Mouse (Mus musculus) heart, embryonic 16.5 days (tissue): ENCODE results near the gene Tspan15. TPM values are rescaled to one million over a fixed set of nuclear protein-coding genes. Genes with fewer than 3 reads are reported as not detected.

Experiments
- ATAC-seq: fragments of 200-750 bp; cut with Nextera tagmentation; replicated peaks from 2 replicates; pipeline ENCODE4 v1.8.0; 2017; ENCODE audit warnings: moderate number of reproducible peaks; ENCODE audit not compliant: insufficient read depth, low FRiP score; ENCODE audit errors: extremely low read depth
- H3K27ac ChIP-seq: fragments of 300-500 bp; sonication (generic); 2 replicates; pipeline ENCODE4 v1.5.1; 2014; ENCODE audit warnings: mild to moderate bottlenecking, low read length, control low read depth, moderate library complexity
- H3K27me3 ChIP-seq: fragments of 300-500 bp; sonication (generic); 2 replicates; pipeline ENCODE4 v1.6.1; 2014; ENCODE audit warnings: low read length, mixed read lengths; ENCODE audit not compliant: control insufficient read depth, insufficient read depth
- H3K36me3 ChIP-seq: fragments of 300-500 bp; sonication (generic); 2 replicates; pipeline ENCODE4 v1.6.1; 2014; ENCODE audit not compliant: control insufficient read depth, insufficient read depth
- H3K4me1 ChIP-seq: fragments of 300-500 bp; sonication (generic); 2 replicates; pipeline ENCODE4 v1.6.1; 2014; ENCODE audit warnings: low read length, mixed read lengths; ENCODE audit not compliant: control insufficient read depth, insufficient read depth
- H3K4me2 ChIP-seq: fragments of 300-500 bp; sonication (generic); 2 replicates; pipeline ENCODE4 v1.6.1; 2014; ENCODE audit warnings: low read depth, mild to moderate bottlenecking, control low read depth, low read length
- H3K4me3 ChIP-seq: fragments of 300-500 bp; sonication (generic); 2 replicates; pipeline ENCODE4 v1.5.1; 2014; ENCODE audit warnings: mild to moderate bottlenecking, control low read depth, low read length
- H3K9ac ChIP-seq: fragments of 300-500 bp; sonication (generic); 2 replicates; pipeline ENCODE4 v1.6.1; 2014; ENCODE audit warnings: low read length, control low read depth
- H3K9me3 ChIP-seq: fragments of 300-500 bp; sonication (generic); replicated peaks from 2 replicates; pipeline ENCODE4 v1.6.1; 2016; ENCODE audit warnings: low read length; ENCODE audit not compliant: control insufficient read depth
- WGBS: fragments of 180-500 bp; shearing (Covaris S2); extraction: QIAGEN DNeasy Blood & Tissue Kit; methylation state at CpG from one replicate; pipeline ENCODE4 v1.1.7; 2014; 5-methylcytosine and 5-hydroxymethylcytosine counted together
- polyA plus RNA-seq: library from polyadenylated mRNA; unstranded; fragments of >200 nt; fragmentation: Nextera tagmentation; extraction: Ambion mirVana; gene quantifications from 2 replicates; pipeline ENCODE4 v1.2.1, GENCODE M21; 2015

The Tspan15 gene
- polyA plus RNA-seq, 1 experiment from 2014 or later = 10.9 TPM

DNA sequence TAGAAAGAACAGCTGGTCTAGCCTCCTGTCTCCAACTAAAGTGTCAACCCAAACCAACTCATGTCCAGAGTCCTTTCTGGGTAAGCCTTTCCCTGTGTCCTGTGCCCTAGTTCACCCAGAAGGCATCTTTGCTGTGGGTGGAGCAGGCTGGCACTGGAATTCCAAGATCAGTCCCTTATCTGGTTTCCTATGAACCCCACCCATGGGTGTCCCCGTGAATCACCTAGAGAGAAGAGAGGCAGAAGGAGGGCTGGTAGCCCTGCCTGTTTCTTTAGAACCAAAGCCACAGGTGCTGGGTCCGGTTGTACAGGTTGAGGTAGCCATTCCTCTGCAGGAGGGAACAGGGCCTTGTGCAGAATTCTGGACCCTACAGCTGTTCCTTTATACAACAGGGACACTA is 9.4 kb downstream of the Tspan15 start:
- H3K36me3 ChIP-seq = no peaks in the 10 kb centered on the region
- H3K9me3 ChIP-seq = no peaks in the 10 kb centered on the region
- no peak overlapping the region for H3K4me3 ChIP-seq
- no peak overlapping the region for H3K27ac ChIP-seq
- no peak for ATAC-seq
- no peak overlapping the region for H3K9ac ChIP-seq
- no peaks in the 10 kb centered on the region for H3K27me3 ChIP-seq
- WGBS = 57% methylated on average over 2 of the region's 2 CpGs
- no peak overlapping the region for H3K4me2 ChIP-seq
- H3K4me1 ChIP-seq = no peaks in the 10 kb centered on the region

DNA sequence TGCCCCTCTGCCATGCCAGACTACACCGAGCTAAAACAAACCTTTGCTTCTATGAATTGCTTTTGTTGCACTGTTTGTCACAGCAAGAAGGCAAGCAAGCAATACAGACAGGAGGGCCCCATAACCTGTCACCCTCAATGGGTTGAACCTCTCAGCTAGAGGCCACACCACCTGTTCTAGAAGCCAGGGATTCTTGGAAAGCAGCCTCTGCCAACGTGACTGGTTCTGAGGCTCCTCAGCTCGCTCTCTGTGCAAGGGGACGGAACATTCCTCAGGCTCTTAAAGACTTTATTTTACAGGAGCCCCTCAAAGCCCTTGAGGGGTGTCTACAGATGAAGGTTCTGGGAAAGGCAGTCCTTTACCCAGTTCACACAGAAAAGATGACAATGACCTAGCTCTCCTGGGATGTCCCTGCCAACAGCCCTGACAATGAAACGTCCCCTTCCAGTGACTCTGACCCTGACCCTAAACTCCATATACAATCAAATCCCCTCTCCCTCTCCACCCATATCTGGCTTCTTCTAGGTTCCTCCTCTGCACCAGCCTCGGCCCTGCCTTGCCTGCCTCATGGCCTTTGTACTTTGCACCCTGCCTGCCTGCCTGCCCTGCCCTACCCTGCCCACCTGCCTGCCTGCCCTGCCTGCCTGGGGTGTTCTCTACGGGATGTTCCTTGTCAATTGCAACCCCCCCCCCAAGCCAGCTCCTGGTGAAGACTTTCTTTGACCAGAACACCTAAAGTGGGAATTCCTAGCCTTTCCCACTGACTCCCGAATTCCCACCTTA is 10.1 kb downstream of the Tspan15 start:
- WGBS = 67% methylated on average over 8 of the region's 8 CpGs
- Histone ChIP-seq H3K36me3 (no peaks in the 10 kb centered on the region), H3K27ac (no peak overlapping the region), H3K9me3 (no peaks in the 10 kb centered on the region), H3K4me3 (no peak overlapping the region), H3K9ac (no peak overlapping the region), H3K27me3 (no peaks in the 10 kb centered on the region), H3K4me2 (no peak overlapping the region), H3K4me1 (no peaks in the 10 kb centered on the region)
- no peak for ATAC-seq

DNA sequence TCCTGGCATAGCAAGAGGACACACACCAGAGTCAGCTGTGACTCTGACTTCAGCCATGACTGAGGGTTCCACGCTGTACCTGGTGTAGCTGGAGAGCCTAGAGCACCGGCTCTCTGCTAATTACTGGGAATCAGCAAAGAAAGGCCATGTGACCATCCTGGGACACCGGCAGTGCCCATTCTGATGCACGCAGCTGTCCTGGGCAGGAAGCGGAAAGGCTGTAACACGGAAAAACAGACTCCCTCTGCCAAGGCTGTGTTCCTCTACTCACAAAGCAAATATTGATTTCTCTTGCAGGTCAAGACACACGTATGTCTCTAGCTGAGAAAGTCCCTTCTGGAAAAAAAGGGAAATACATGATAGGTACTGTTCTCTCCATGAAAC is 12.3 kb downstream of the Tspan15 start:
- no peaks in the 10 kb centered on the region for H3K36me3 ChIP-seq
- WGBS = 65% methylated on average over 7 of the region's 7 CpGs
- no peak overlapping the region for H3K4me2 ChIP-seq
- H3K27me3 ChIP-seq = no peaks in the 10 kb centered on the region
- no peak overlapping the region for H3K9ac ChIP-seq
- H3K27ac ChIP-seq = no peak overlapping the region
- ATAC-seq = no peak
- H3K9me3 ChIP-seq = no peaks in the 10 kb centered on the region
- no peaks in the 10 kb centered on the region for H3K4me1 ChIP-seq
- no peak overlapping the region for H3K4me3 ChIP-seq

DNA sequence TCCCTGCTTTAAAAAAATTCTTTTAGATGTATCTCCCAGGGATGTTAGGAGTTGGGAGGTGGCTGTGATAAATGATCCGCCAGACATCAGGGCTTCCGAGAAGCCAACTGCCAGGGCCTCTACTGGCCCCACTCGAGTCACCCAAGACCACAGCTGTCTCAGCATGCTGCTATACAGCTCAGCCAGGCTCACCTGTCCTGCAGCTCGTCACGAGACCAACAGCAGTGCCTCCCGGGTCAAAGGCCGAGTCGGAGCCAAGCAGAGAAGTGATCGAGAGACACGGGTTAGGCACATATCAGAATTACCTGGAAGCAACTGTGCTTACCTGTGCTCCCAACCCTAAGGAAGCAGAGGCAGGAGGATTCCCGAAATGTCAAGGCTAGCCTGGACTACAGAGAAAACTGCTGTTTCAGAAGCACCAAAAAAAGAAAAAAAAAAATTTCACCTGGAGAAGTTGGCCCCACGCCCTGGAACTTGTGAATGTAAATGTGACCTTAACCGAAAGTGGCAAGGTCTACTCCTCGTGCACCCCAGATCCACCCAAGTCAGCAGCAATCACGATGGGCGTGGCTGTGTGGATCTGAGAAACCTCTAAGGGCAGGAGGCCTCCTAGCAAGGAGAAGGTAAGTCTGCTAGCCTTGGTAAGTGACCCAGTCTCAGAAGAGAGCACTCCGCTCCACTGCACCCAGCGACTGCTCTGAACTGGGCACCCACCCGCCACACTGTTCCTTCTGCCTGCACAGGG is 12.8 kb downstream of the Tspan15 start:
- no peak for ATAC-seq
- H3K4me1 ChIP-seq = no peaks in the 10 kb centered on the region
- no peaks in the 10 kb centered on the region for H3K9me3 ChIP-seq
- no peak overlapping the region for H3K4me3 ChIP-seq
- H3K27ac ChIP-seq = no peak overlapping the region; the same call in 1 of the 2 replicates
- WGBS = 82% methylated on average over 19 of the region's 19 CpGs
- H3K4me2 ChIP-seq = no peak overlapping the region
- H3K36me3 ChIP-seq = no peaks in the 10 kb centered on the region
- H3K9ac ChIP-seq = no peak overlapping the region
- H3K27me3 ChIP-seq = no peaks in the 10 kb centered on the region

DNA sequence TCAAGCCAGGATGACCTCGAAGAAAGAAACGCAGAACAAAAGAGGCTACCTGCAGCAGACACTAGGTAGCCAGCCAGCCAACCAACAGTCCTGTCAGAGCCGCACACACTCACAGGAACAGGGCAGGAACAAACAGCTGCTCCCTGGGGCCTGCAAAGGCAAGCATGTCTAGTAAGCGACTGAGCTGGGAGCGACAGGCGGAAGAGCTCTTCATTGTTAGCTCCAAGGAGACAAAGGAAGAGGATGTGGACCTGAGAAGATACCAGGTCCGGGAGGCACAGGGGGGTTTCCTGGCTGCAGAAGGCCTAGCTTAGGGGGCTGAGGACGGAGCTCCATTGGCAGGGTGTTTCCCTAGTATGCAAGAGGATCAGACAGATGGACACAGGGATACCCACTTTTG is 13.9 kb downstream of the Tspan15 start:
- H3K36me3 ChIP-seq = no peaks in the 10 kb centered on the region
- H3K4me1 ChIP-seq = no peaks in the 10 kb centered on the region
- H3K4me3 ChIP-seq = no peak overlapping the region
- no peaks in the 10 kb centered on the region for H3K9me3 ChIP-seq
- H3K4me2 ChIP-seq = no peak overlapping the region
- H3K27ac ChIP-seq = peak overlapping the region; percentile 50
- H3K27me3 ChIP-seq = no peaks in the 10 kb centered on the region
- 64% methylated on average over 8 of the region's 8 CpGs for WGBS
- H3K9ac ChIP-seq = no peak overlapping the region
- ATAC-seq = peak; percentile 30; the same call in 1 of the 2 replicates

DNA sequence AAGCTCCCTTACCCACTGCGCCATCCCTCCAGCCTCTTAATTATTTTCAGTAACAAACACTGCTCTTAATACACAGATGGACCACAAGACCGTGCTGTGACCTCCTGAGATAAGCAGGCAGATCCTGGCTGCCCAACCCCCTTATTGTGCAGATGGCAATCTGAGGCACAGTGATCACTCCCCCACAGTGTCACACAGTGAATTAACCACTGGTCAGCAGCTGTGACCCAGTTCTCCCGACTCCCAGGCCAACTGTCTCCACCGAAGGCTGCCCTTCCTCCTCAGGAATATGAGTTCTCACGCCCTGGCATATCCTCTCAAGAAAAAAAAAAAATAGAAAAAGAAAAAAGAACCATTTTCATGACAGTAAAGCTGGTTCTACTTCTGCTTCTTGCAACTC is 14.5 kb downstream of the Tspan15 start:
- 56% methylated on average over 5 of the region's 5 CpGs for WGBS
- 0 out of 2 replicates have a peak, but pooled peaks have one; percentile 25 for ATAC-seq
- H3K27ac ChIP-seq = peak overlapping the region; percentile 50
- H3K4me1 ChIP-seq = no peaks in the 10 kb centered on the region
- no peaks in the 10 kb centered on the region for H3K9me3 ChIP-seq
- no peaks in the 10 kb centered on the region for H3K36me3 ChIP-seq
- H3K4me2 ChIP-seq = no peak overlapping the region
- H3K27me3 ChIP-seq = no peaks in the 10 kb centered on the region
- no peak overlapping the region for H3K4me3 ChIP-seq
- no peak overlapping the region for H3K9ac ChIP-seq

DNA sequence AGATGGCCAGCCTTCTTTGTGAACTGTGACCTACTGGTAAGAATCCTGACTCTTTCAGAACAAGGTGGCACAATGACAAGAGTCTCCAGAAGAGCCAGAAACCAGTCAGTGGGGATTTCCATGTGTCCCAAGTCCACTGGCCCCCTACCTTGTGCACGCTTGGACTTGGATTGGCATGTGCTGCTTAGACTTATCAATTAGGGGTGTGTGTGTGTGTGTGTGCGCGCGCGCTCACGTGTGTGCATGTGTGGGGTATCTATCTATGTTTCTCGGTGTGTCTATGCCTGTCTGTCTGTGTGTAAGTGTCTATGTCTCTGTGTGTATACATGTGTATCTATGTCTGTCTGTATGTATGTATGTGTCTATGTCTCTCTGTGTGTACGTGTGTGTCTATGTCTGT is 15.4 kb downstream of the Tspan15 start:
- 94% methylated on average over 8 of the region's 8 CpGs for WGBS
- H3K27ac ChIP-seq = no peak overlapping the region
- no peak overlapping the region for H3K4me2 ChIP-seq
- no peaks in the 10 kb centered on the region for H3K27me3 ChIP-seq
- no peak overlapping the region for H3K9ac ChIP-seq
- H3K4me1 ChIP-seq = no peaks in the 10 kb centered on the region
- no peaks in the 10 kb centered on the region for H3K36me3 ChIP-seq
- no peak for ATAC-seq
- H3K4me3 ChIP-seq = no peak overlapping the region
- H3K9me3 ChIP-seq = no peaks in the 10 kb centered on the region

DNA sequence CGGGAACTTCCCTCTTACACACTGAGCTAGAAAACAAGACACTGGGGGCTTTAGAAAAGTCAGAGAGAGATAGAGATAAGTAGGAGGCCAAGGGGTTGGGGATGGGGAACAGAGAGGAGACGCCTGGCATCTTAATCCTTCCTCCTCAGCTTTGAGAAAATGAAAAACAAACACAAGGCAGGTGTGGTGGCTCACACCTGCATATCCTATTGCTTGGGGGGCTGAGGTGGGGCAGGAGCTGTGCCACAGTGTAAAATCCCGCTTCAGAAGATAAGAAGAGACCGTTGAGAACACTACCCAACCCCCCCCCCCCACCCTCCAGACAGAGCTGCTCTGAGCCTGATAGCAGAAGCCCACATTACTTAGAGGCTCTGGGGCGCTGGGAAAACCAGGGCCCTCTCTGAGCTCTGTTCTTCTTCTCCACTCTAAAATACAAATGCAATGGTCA is 15.9 kb downstream of the Tspan15 start:
- no peak overlapping the region for H3K27ac ChIP-seq
- H3K27me3 ChIP-seq = no peaks in the 10 kb centered on the region
- H3K9me3 ChIP-seq = no peaks in the 10 kb centered on the region
- no peaks in the 10 kb centered on the region for H3K36me3 ChIP-seq
- WGBS = 21% methylated on average over 5 of the region's 5 CpGs
- no peak overlapping the region for H3K9ac ChIP-seq
- no peak overlapping the region for H3K4me2 ChIP-seq
- H3K4me3 ChIP-seq = no peak overlapping the region
- no peaks in the 10 kb centered on the region for H3K4me1 ChIP-seq
- peak; percentile 59; the same call in 1 of the 2 replicates for ATAC-seq

DNA sequence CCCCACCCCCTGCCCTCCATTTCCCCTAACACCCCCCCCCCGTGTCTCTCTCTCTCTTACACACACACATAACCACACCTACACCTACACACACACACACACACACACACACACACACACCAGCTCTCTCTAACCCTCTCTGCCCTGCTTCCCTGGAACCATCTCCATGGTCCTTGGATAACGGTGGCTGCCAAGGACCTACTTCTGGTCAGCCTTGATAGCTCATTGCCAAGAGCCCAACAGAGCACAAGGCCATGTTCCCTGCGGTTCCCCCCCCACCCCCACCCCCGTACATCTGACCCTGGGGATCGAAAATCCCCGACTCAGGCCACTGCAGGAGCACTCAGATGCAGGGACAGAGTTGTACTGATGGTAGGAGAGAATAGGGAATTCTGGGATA is 19.7 kb downstream of the Tspan15 start:
- Histone ChIP-seq H3K9me3 (no peaks in the 10 kb centered on the region), H3K4me2 (no peak overlapping the region), H3K9ac (no peak overlapping the region), H3K27ac (no peak overlapping the region), H3K36me3 (no peaks in the 10 kb centered on the region), H3K4me3 (no peak overlapping the region), H3K27me3 (0 out of 2 replicates have a peak, but pooled peaks cover 3% of the 10 kb centered on the region), H3K4me1 (0 out of 2 replicates have a peak, but pooled peaks cover 3% of the 10 kb centered on the region)
- ATAC-seq = no peak
- WGBS = 65% methylated on average over 5 of the region's 6 CpGs
